Mouse (Mus musculus): ENCODE data around the gene Ddx46.

Ddx46 gene

GRCm38 (mm10) chr13:55634639-55635127, at the start of gene Ddx46:
Gene Ddx46 (plus strand): TSS chr13:55635027.
- DNase-seq, result peak; percentile 94

GRCm38 (mm10) chr13:55591961-55592490, 42.8 kb upstream of the Ddx46 start:
- no peak for DNase-seq

- peak; percentile 98 for DNase-seq
Observed at GRCm38 (mm10) chr13:55592512-55593253, 42.1 kb upstream of the Ddx46 start.

- no peak for DNase-seq
Observed at GRCm38 (mm10) chr13:55593254-55593747, 41.5 kb upstream of the Ddx46 start.

GRCm38 (mm10) chr13:55595375-55595774, 39.5 kb upstream of the Ddx46 start:
- DNase-seq, result no peak

GRCm38 (mm10) chr13:55596802-55597201, 38.0 kb upstream of the Ddx46 start:
- no peak for DNase-seq

GRCm38 (mm10) chr13:55599566-55600540, 35.0 kb upstream of the Ddx46 start, which contains the start of gene B4galt7:
Gene B4galt7 (plus strand): TSS chr13:55599896.
- peak; percentile 90 for DNase-seq

- peak; percentile 38 for DNase-seq
Observed at GRCm38 (mm10) chr13:55600657-55601056, 34.2 kb upstream of the Ddx46 start.

- peak; percentile 87 for DNase-seq
Observed at GRCm38 (mm10) chr13:55601611-55602010, 33.2 kb upstream of the Ddx46 start.

GRCm38 (mm10) chr13:55604606-55605005, 30.2 kb upstream of the Ddx46 start:
- no peak for DNase-seq

- DNase-seq, result no peak
Observed at GRCm38 (mm10) chr13:55606899-55607623, 27.8 kb upstream of the Ddx46 start.

- DNase-seq, result no peak
Observed at GRCm38 (mm10) chr13:55607624-55608006, 27.2 kb upstream of the Ddx46 start.

GRCm38 (mm10) chr13:55611996-55612395, 22.8 kb upstream of the Ddx46 start:
- no peak for DNase-seq

- no peak for DNase-seq
Observed at GRCm38 (mm10) chr13:55613471-55613870, 21.4 kb upstream of the Ddx46 start.

GRCm38 (mm10) chr13:55619328-55619727, 15.5 kb upstream of the Ddx46 start:
- no peak for DNase-seq

- no peak for DNase-seq
Observed at GRCm38 (mm10) chr13:55620275-55620674, 14.6 kb upstream of the Ddx46 start.

GRCm38 (mm10) chr13:55622156-55622648, 12.6 kb upstream of the Ddx46 start:
- peak; percentile 15 for DNase-seq

- DNase-seq, result peak; percentile 94
Observed at GRCm38 (mm10) chr13:55622649-55623541, 11.9 kb upstream of the Ddx46 start, which contains the start of gene Caml. Gene Caml (plus strand): TSS chr13:55623005.

- no peak for DNase-seq
Observed at GRCm38 (mm10) chr13:55635146-55635571, 332 bp downstream of the Ddx46 start.

- DNase-seq, result no peak
Observed at GRCm38 (mm10) chr13:55636185-55636983, 1.6 kb downstream of the Ddx46 start.
